Mouse (Mus musculus) neural tube, embryonic 11.5 days (tissue): ENCODE data around the gene Ifit2. TPM values are rescaled to one million over a fixed set of nuclear protein-coding genes. Genes with fewer than 3 reads are reported as not detected.
"Not testable (repeated sequence)": the region's sequence is repeated elsewhere in the genome, so short reads cannot be mapped to it uniquely, and the experiment has no call there.

Source experiments
- ATAC-seq: fragments of 200-750 bp; cut with Nextera tagmentation; 2 replicates; pipeline ENCODE4 v1.8.0; 2017; ENCODE audit warnings: moderate number of reproducible peaks, mild to moderate bottlenecking, moderate TSS enrichment, moderate library complexity; ENCODE audit not compliant: insufficient read depth, low FRiP score, low TSS enrichment
- DNase-seq: peaks from one replicate; pipeline ENCODE4 v3.0.0-alpha.2; 2015; ENCODE audit warnings: low spot score
- H3K27ac ChIP-seq: fragments of 300-500 bp; sonication (generic); 2 replicates; pipeline ENCODE4 v1.5.1; 2014; ENCODE audit warnings: low read depth, mild to moderate bottlenecking, low read length
- H3K27me3 ChIP-seq: fragments of 300-500 bp; sonication (generic); 2 replicates; pipeline ENCODE4 v1.6.1; 2014; ENCODE audit warnings: mild to moderate bottlenecking, low read length, mixed read lengths; ENCODE audit not compliant: control insufficient read depth, insufficient read depth
- H3K36me3 ChIP-seq: fragments of 300-500 bp; sonication (generic); 2 replicates; pipeline ENCODE4 v1.6.1; 2014; ENCODE audit warnings: mild to moderate bottlenecking, low read length, moderate library complexity, mixed read lengths; ENCODE audit not compliant: control insufficient read depth, insufficient read depth
- H3K4me1 ChIP-seq: fragments of 300-500 bp; sonication (generic); 2 replicates; pipeline ENCODE4 v1.6.1; 2014; ENCODE audit warnings: low read length, mixed read lengths; ENCODE audit not compliant: control insufficient read depth, insufficient read depth
- H3K4me2 ChIP-seq: fragments of 300-500 bp; sonication (generic); 2 replicates; pipeline ENCODE4 v1.6.1; 2014; ENCODE audit warnings: low read depth, mild to moderate bottlenecking, moderate library complexity
- H3K4me3 ChIP-seq: fragments of 300-500 bp; sonication (generic); 2 replicates; pipeline ENCODE4 v1.5.1; 2014; ENCODE audit warnings: low read depth, low read length
- H3K9ac ChIP-seq: fragments of 300-500 bp; sonication (generic); 2 replicates; pipeline ENCODE4 v1.6.1; 2014; ENCODE audit warnings: mild to moderate bottlenecking, low read length
- H3K9me3 ChIP-seq: fragments of 300-500 bp; sonication (generic); 2 replicates; pipeline ENCODE4 v1.6.1; 2016; ENCODE audit warnings: low read length; ENCODE audit not compliant: control insufficient read depth
- WGBS: fragments of 180-500 bp; shearing (Covaris S2); extraction: QIAGEN DNeasy Blood & Tissue Kit; methylation state at CpG from one replicate; pipeline ENCODE4 v1.1.7; 2014; 5-methylcytosine and 5-hydroxymethylcytosine counted together
- polyA plus RNA-seq: library from polyadenylated mRNA; unstranded; fragments of >200 nt; fragmentation: Nextera tagmentation; extraction: Ambion mirVana; gene quantifications from 2 replicates; pipeline ENCODE4 v1.2.1, GENCODE M21; 2014

The Ifit2 gene
- polyA plus RNA-seq, 1 experiment from 2014 or later: 4.8 TPM

DNA sequence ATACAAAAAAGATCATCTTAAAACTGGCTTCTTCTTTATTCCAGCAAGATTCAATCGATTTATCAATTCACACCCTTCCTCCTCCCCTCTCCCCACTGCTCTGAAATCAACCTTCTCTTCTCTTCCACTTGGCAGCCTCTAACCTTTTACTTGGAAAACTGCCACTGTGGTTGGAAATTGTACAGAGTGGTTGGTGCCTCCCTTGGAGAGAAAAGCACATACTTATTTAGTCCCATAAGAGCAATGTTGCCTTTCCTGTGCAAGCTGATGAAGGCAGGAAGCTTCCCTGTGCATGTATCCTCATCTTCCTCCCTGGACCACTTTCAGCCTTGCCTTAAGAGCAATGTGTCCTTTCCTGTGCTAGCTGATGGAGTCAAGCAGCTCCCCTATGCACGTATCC, 47.8 kb downstream of the Ifit2 start:
- ATAC-seq: no peak
- Histone ChIP-seq H3K36me3 (no peaks in the 10 kb centered on the region), H3K27me3 (no peaks in the 10 kb centered on the region)

DNA sequence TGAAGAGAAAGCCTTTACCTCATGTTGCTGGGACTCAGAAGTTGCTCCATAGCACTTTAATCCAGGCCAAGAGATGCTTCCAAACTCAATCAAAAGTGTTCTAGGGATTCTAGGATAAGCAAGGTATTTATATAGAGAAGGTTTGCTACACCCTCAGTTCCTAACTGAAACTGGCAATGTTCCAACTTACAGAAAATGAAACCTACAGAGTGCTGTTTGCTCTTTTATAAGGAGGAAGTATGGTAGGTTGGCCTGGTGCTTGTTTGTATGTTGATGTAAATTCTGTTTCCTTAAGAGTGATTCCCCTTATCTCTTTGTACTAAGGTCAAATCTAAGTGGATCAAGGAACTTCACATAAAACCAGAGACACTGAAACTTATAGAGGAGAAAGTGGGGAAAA, 48.8 kb downstream of the Ifit2 start:
- H3K27me3 ChIP-seq, H3K27ac ChIP-seq, H3K36me3 ChIP-seq, DNase-seq, H3K4me2 ChIP-seq, H3K9ac ChIP-seq, ATAC-seq, H3K4me3 ChIP-seq, H3K9me3 ChIP-seq, H3K4me1 ChIP-seq: not testable (repeated sequence)

More for the DNA sequence above, 47.8 kb downstream of the Ifit2 start:
- Histone ChIP-seq H3K9ac (no peak overlapping the region), H3K4me1 (no peaks in the 10 kb centered on the region), H3K27ac (no peak overlapping the region), H3K4me3 (no peak overlapping the region), H3K4me2 (no peak overlapping the region), H3K9me3 (no peaks in the 10 kb centered on the region)
- no peak for DNase-seq
- WGBS: 88% methylated on average over 2 of the region's 2 CpGs

DNA sequence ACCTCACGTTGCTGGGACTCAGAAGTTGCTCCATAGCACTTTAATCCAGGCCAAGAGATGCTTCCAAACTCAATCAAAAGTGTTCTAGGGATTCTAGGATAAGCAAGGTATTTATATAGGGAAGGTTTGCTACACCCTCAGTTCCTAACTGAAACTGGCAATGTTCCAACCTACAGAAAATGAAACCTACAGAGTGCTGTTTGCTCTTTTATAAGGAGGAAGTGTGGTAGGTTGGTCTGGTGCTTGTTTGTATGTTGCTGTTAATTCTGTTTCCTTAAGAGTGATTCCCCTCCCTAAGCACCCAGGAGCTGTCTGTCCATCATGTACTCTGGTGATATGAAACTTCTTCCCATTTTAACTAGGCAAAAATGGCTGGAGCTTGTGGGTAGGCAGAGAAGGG, 51.4 kb downstream of the Ifit2 start, which contains the start of gene Ifit1bl1:
Gene Ifit1bl1, minus strand, starts transcription at position 69 of the 400 bp plus-strand sequence.
- H3K27me3 ChIP-seq, H3K9ac ChIP-seq, H3K4me3 ChIP-seq, ATAC-seq, H3K4me1 ChIP-seq, H3K4me2 ChIP-seq, H3K9me3 ChIP-seq, H3K36me3 ChIP-seq, DNase-seq, H3K27ac ChIP-seq: not testable (repeated sequence)
- WGBS: 46% methylated on average over 1 of the region's 1 CpGs

DNA sequence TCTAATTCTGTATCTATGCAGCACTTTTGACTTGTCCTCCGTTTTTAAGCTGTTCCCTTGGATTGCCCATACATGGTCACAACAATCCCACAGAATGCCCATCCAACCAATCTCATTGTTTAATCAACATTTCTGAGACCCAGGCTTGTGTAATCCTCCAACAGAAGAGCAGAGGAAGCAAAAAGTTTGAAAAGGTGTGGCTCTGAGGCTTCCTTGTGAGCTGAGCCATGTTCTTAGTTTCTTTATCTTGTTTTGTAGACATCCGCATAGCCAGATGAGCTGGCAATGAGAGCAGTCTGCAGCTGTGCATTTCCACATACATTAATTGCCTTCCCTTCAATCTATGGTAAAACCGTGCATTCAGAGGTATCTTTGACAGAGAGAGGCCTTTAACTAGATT, 55.0 kb downstream of the Ifit2 start:
- no peak for DNase-seq
- Histone ChIP-seq H3K4me3 (no peak overlapping the region), H3K9ac (no peak overlapping the region), H3K27ac (no peak overlapping the region), H3K9me3 (no peaks in the 10 kb centered on the region), H3K36me3 (no peaks in the 10 kb centered on the region), H3K27me3 (no peaks in the 10 kb centered on the region), H3K4me2 (no peak overlapping the region), H3K4me1 (no peaks in the 10 kb centered on the region)
- 86% methylated on average over 3 of the region's 3 CpGs for WGBS
- no peak for ATAC-seq

DNA sequence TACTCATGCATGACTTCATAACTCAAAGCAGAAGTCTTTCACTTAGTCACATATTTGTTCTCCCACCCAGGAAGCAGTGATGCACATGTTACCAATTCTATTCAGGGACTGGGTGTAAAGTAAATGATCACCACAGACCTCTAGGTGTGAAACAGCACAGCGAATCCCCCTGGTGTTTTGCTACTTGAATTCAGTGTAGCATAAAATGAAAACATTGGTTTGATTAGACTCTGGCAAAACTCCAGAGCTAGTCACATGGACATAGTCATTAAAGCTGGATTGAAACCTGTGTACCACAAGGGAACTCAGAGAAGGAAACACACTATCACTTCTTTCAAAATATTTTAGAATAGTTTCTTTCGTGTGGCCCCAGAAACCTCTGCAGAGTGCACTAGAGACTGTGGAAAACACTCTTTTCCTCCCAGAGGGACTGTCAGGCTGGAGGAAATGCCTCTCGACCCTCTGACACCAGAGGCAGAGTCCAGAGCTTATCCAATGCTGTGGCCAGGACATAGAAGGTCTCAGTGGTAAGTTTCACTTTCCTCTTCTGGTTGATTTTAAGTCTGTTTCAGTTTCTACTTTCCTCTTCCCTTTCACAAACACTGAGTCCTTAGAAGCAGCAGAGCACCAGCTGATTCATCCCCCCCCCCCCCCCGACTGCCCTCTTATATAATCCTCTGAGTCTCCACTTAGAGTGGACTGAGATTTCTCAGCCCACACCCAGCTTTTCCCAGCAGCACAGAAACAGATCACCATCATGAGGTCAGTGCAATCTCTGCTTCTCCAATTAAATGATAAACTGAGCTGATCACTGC, 57.0 kb downstream of the Ifit2 start, which contains the start of gene Ifit3b:
Gene Ifit3b, plus strand, starts transcription at position 734 of the 815 bp plus-strand sequence.
- H3K9ac ChIP-seq, DNase-seq, ATAC-seq, H3K36me3 ChIP-seq, H3K9me3 ChIP-seq, H3K4me3 ChIP-seq, H3K27ac ChIP-seq, H3K27me3 ChIP-seq, H3K4me2 ChIP-seq, H3K4me1 ChIP-seq: not testable (repeated sequence)
- WGBS: 65% methylated on average over 4 of the region's 4 CpGs

DNA sequence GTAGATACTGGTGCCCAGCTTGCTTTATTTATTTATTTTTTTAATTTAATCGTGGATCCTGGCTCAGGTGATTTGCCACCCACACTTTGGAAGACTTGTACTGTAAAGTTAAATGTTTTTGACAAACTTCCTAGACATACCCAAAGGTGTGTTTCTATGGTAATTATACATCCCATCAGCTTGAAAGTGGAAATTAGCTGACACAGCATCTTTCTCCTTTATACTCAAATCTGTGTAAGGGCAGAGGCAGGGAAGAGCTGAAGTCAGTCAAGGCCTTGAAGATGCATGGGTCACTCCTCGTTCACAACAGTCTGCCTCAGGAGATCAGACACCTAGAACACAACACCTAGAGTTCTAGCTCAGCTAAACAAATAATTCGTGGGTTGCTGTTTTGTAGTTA, 59.6 kb downstream of the Ifit2 start:
- H3K36me3 ChIP-seq, ATAC-seq, H3K4me2 ChIP-seq, H3K4me3 ChIP-seq, DNase-seq, H3K27me3 ChIP-seq, H3K27ac ChIP-seq, H3K9me3 ChIP-seq, H3K9ac ChIP-seq, H3K4me1 ChIP-seq: not testable (repeated sequence)
- WGBS: 76% methylated on average over 3 of the region's 3 CpGs

DNA sequence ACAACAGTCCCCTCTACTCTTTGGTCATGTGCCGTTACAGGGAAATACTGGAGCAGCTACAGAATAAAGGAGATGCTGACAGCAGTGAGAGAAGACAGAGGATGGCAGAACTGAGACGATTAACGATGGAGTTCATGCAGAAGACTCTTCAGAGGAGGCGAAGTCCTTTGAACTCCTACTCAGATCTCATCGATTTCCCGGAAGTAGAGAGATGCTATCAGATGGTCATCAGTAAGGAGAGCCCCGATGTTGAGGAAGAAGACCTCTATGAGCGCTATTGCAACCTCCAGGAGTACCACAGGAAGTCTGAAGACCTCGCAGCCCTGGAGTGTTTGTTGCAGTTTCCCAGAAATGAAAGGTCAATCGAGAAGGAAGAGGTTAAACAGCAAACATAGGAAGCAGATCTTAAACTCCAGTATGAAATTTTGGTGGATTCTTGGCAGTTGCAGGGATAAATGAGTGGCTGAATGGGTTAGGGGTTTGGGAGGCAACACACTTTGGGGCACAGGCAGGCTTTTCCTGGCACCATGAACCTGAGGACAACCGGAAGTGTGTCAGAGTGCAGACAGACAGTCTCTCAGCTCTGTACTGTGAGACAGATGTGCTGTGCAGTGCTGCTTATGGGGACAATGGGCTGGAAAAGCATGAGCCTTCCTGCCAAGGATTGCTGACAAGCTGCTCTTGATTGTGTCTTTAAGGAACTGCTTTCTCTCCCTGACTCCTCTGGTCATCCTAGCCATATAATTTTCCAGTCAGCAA, 61.9 kb downstream of the Ifit2 start:
- DNase-seq, H3K27me3 ChIP-seq, H3K27ac ChIP-seq, H3K4me3 ChIP-seq, H3K36me3 ChIP-seq, H3K9me3 ChIP-seq, H3K4me1 ChIP-seq, H3K9ac ChIP-seq, H3K4me2 ChIP-seq, ATAC-seq: not testable (repeated sequence)
- WGBS: 90% methylated on average over 5 of the region's 11 CpGs

DNA sequence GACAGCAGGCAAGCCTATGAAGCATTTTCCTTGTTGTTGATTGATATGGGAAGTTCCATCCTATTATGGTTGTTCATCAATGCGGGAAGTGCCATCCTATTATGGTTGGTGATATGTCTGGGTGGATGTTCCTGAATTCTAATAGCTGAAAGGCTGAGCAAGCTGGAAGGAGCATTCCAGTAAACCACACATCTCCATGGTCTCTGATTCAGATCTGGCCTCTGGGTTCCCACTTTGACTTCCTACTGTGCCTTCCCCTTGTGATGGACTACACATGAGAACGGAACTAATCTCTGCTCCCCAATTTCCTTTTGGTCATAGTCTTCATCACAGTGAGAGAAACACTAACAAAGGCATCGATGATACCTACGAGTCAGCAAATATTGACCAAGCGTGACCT, 70.4 kb downstream of the Ifit2 start:
- Histone ChIP-seq H3K4me2 (no peak overlapping the region), H3K4me3 (no peak overlapping the region), H3K36me3 (no peaks in the 10 kb centered on the region), H3K9ac (no peak overlapping the region), H3K9me3 (no peaks in the 10 kb centered on the region), H3K4me1 (no peaks in the 10 kb centered on the region), H3K27ac (no peak overlapping the region), H3K27me3 (no peaks in the 10 kb centered on the region)
- no peak for DNase-seq
- no peak for ATAC-seq
- 93% methylated on average over 5 of the region's 5 CpGs for WGBS

DNA sequence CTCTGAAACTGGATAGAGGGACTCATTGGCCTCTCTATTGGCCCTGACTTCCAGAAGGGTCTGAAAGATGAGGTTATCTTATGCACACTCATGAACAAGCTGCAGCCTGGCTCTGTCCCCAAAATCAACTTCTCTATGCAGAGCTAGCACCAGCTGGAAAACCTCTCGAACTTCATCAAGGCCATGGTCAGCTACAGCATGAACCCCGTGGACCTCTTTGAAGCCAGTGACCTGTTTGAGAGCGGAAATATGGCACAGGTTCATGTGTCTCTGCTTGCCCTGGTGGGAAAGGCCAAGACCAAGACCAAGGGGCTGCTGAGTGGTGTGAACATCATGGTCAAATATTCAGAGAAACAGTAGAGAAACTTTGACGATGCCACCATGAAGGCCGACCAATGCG, 73.3 kb downstream of the Ifit2 start:
- DNase-seq: no peak
- H3K4me1 ChIP-seq: no peaks in the 10 kb centered on the region
- no peaks in the 10 kb centered on the region for H3K9me3 ChIP-seq
- no peak overlapping the region for H3K4me3 ChIP-seq
- ATAC-seq: no peak
- no peaks in the 10 kb centered on the region for H3K36me3 ChIP-seq
- H3K9ac ChIP-seq: no peak overlapping the region
- 91% methylated on average over 6 of the region's 6 CpGs for WGBS
- H3K4me2 ChIP-seq: no peak overlapping the region
- no peaks in the 10 kb centered on the region for H3K27me3 ChIP-seq
- H3K27ac ChIP-seq: no peak overlapping the region
